Mouse (Mus musculus): Measurements from ENCODE around the gene Mef2c.

Gene Mef2c

GRCm38 (mm10) chr13:83573327-83573726, 69.5 kb downstream of the Mef2c start:
- no peak for DNase-seq (ENCODE audit: low spot score)

DNA sequence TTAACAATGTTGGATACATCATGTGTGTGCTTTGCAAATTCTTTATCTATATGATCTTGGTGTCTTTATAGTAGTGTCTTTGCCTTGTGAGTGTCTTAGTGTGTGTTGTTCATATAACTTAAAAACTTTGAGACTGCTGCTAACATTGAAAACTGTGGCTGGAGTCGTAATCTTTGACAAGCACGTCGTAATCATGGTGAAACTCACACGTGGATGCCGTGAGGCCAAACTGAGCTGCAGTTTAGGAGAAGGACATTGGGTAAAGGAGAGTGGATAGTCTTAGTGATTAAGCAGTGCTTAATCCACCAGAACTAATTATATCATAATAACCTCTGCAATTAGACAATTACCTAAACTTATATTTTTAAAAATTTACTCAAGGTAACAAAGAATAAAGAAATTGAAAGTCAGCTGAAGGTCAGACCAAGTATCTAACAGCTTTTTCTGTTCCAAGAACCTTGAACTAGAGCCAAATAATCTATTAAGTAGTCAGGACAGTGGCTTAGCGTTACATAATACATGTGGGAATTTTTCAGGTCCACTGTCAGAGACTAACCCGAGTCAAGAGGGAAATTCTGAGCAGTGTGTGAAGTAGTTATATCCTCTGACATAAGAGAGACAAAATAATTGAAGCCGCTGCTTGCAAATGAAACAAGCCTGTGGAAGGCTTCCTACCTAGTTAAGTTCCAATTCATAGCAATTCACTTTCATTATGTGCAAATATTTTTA, 70.2 kb downstream of the Mef2c start:
- DNase-seq (ENCODE audit: low spot score): no peak

- no peak for DNase-seq (ENCODE audit: low spot score)
Observed at GRCm38 (mm10) chr13:83574866-83575265, 71.0 kb downstream of the Mef2c start.

DNA sequence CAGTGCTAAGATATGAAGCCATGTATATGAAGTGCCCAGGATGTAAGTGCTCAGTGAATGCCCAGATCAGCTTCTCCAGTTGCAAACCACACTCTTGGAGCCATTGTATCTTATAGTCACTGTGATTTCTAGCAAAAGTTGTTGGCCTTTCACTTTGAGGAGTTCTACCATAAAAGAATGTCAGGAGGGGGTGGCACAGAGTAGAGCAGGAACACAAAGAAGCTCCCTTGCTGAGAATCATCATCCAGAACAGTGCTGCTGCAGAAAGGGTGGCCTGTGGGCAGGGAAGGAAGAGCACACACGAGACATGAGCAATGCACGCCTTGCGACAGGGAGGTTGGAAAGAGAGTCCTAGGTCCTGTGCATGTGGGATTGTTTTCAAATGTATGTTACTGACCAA, 75.6 kb downstream of the Mef2c start:
- no peak for DNase-seq (ENCODE audit: low spot score)

DNA sequence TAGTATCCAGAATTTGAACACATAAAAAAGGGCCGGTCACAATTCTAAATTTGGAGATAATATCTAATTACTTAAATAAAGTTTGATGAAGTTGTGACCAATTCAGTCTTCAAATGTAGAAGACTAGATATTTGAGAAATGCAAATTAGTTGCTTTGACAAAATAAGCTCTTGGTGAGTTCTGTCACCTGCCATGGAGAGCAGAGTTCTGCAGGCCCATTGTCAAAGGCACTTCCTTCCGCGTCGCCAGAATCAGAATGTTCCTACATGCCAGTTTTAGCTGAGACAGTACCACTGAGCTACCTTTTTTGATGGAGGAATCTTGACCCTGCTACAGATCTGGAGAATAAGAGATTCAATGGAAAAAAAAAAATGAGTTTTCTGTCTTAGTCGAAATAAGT, 77.0 kb downstream of the Mef2c start:
- DNase-seq (ENCODE audit: low spot score): no peak

DNA sequence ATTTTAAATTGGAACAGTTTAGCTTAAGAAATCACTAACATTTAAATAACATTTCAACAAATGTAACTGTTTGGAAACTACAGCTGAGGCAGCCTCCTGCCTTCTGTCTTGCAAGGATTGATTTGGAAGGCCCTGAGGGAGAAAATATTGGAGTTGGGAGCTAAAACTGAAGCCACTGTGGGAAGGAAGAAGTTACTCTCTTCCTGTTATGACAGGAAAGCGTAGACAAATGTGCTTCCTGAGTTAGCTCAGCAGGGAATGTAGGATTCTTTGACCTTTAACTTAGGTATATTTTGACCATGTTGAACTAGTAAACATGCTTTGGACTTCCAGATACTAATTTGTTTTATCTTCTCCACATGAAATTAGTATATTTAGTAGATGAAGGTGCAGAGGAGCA, 78.7 kb downstream of the Mef2c start:
- no peak for DNase-seq (ENCODE audit: low spot score)

DNA sequence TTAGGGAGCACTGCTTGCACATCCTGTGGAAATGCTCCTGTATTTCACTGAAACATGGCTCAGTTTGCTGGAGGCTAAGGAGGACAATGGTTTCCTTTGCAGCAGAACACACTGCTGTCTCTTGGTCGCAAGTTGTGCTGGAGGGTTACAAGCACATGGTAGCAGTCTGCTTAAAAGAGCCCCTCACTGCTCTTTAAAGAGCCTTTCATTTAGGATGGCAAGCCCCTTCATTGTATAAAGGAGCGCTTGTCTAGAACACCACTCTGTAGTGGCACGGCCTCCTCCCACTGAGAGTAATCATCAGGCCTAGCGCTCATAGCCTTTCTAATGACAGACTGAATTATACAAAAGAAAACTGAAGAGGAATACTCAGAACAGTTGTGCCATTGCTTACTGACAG, 80.0 kb downstream of the Mef2c start:
- DNase-seq (ENCODE audit: low spot score): no peak

GRCm38 (mm10) chr13:83585359-83585758, 81.5 kb downstream of the Mef2c start:
- no peak for DNase-seq (ENCODE audit: low spot score)

DNA sequence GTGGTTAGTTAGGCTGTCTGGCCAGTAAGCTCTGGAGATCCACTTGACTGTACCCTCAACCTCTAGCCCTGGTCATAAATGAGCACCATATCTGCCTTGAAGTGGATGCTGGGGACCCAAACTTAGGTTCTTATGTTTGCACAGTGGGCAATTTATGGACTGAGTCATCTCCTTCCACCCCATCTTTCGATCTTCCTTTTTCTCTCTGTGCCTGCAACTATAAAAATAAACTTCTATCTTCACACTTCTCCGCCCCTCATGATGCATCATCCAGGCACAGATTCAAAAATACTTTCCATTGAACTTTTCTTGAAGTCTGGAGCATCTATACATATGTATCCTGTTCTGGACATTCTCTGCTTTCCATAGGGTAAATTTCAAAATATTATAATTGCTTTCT, 84.4 kb downstream of the Mef2c start:
- DNase-seq (ENCODE audit: low spot score): no peak

DNA sequence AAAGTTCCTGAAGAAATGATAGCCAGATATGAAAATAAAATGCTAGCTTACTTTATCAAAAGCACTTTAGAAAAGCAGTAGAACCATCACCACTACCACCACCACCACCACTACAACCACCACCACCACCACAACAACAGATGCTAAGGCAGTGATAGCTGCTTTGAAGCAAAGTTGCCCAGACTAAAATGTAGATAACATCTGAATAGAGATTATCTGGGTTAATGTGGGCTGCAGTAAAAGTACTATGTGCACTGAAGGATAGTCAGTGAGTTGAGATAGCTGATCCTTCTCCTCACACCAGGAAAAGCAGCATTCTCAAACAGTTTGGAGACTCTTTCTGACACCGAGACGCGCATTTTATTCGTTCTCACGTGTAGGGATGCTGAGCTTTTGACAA, 87.1 kb downstream of the Mef2c start:
- DNase-seq (ENCODE audit: low spot score): no peak

- no peak for DNase-seq (ENCODE audit: low spot score)
Observed at GRCm38 (mm10) chr13:83595429-83595828, 91.6 kb downstream of the Mef2c start.

- DNase-seq (ENCODE audit: low spot score): no peak
Observed at GRCm38 (mm10) chr13:83596989-83597738, 93.3 kb downstream of the Mef2c start.

GRCm38 (mm10) chr13:83597739-83598210, 93.9 kb downstream of the Mef2c start:
- no peak for DNase-seq (ENCODE audit: low spot score)

GRCm38 (mm10) chr13:83600301-83600700, 96.5 kb downstream of the Mef2c start:
- DNase-seq (ENCODE audit: low spot score): no peak

DNA sequence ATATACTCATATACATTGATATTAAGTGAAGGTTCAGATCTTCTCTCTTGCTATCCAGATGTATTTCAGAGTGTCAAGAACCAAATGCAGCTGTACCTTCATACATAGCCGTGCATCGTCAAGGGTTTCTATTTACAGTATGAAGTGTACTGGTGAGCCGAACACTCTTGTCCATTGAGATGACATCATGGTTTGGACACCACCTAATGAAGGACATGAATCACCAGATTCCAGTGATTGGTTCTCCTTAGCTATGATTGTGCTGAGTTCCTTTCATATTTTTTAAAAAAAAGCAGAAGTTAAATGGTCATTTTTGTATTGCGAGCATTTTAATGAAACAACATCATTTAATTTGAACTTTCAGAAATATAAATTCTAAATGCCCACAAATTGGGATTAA, 97.9 kb downstream of the Mef2c start:
- DNase-seq (ENCODE audit: low spot score): no peak

- DNase-seq (ENCODE audit: low spot score): no peak
Observed at GRCm38 (mm10) chr13:83603373-83604265, 99.8 kb downstream of the Mef2c start.

- DNase-seq (ENCODE audit: low spot score): no peak
Observed at GRCm38 (mm10) chr13:83604320-83604719, 100.5 kb downstream of the Mef2c start.

- DNase-seq (ENCODE audit: low spot score): no peak
Observed at GRCm38 (mm10) chr13:83604785-83605184, 101.0 kb downstream of the Mef2c start.

- no peak for DNase-seq (ENCODE audit: low spot score)
Observed at GRCm38 (mm10) chr13:83607883-83608581, 104.2 kb downstream of the Mef2c start.

DNA sequence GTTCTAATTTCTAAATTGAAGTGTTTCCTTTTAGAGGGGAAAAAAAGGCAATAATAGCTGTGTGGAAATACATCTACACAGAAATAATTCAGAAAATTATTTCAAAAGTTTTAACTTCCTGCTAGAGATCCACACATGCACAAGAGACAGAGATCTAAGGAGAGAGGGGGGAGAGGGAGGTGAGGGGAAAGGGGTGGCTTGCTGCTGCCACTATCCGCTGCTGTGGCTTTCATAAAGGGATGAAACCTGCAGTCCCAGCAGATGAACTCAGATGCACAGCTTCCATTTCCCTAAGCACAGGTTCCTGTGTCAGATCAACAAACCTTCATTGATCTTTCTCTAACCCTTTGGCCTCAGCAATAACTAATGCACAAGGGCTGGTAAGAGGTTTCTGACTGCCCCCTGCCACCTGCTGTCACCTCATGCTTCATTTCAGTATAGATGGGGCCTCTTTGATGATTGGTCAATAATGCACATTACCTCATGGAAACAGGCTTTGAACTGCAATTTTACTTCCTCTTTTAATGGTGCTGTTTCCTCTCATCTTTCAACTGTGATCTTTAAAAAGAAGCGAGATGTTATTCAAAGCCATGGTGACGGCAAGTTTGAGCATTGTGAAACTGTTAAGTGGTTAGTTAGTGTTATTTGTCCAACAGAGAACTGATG, 105.2 kb downstream of the Mef2c start:
- DNase-seq (ENCODE audit: low spot score): no peak

DNA sequence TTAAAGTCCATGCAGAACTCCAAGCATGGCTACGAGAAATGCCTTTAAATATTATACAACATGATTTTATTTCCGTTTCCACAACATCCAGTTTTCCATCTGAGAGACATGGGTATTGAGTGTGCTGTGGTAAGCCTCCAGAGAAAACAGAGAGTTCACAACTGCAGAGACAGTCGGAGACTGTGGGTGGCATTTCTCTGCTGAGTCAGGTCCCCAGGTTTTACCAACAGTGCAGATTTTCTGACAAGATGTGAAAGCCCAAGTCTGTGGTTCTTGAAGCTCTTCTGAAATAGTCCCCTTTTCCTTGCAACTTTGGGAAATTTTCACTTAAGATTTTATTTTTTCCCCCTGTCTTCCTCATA, 105.7 kb downstream of the Mef2c start:
- no peak for DNase-seq (ENCODE audit: low spot score)
